Mouse (Mus musculus) neural tube, embryonic 14.5 days (tissue): ENCODE measurements around the gene Pdzph1. TPM values are rescaled to one million over a fixed set of nuclear protein-coding genes. Genes with fewer than 3 reads are reported as not detected.

Experiments used
- ATAC-seq: fragments of 200-750 bp; cut with Nextera tagmentation; 2 replicates; pipeline ENCODE4 v1.8.0; 2017; ENCODE audit warnings: low read depth, mild to moderate bottlenecking, moderate TSS enrichment, moderate library complexity
- H3K27ac ChIP-seq: fragments of 300-500 bp; sonication (generic); 2 replicates; pipeline ENCODE4 v1.5.1; 2014; ENCODE audit warnings: low read depth, mild to moderate bottlenecking, control low read depth, low read length, moderate library complexity, mixed read lengths
- H3K27me3 ChIP-seq: fragments of 300-500 bp; sonication (generic); 2 replicates; pipeline ENCODE4 v1.6.1; 2014; ENCODE audit warnings: low read length; ENCODE audit not compliant: control insufficient read depth, insufficient read depth
- H3K36me3 ChIP-seq: fragments of 300-500 bp; sonication (generic); 2 replicates; pipeline ENCODE4 v1.6.1; 2014; ENCODE audit warnings: low read length, mixed read lengths; ENCODE audit not compliant: control insufficient read depth, insufficient read depth
- H3K4me1 ChIP-seq: fragments of 300-500 bp; sonication (generic); 2 replicates; pipeline ENCODE4 v1.6.1; 2014; ENCODE audit warnings: low read length; ENCODE audit not compliant: control insufficient read depth, insufficient read depth
- H3K4me2 ChIP-seq: fragments of 300-500 bp; sonication (generic); 2 replicates; pipeline ENCODE4 v1.6.1; 2014; ENCODE audit warnings: mild to moderate bottlenecking, low read depth, low read length, control low read depth
- H3K4me3 ChIP-seq: fragments of 300-500 bp; sonication (generic); 2 replicates; pipeline ENCODE4 v1.5.1; 2014; ENCODE audit warnings: low read depth, low read length, control low read depth, mixed read lengths
- H3K9ac ChIP-seq: fragments of 300-500 bp; sonication (generic); replicated peaks from 2 replicates; pipeline ENCODE4 v1.6.1; 2014; ENCODE audit warnings: low read depth, mild to moderate bottlenecking, control low read depth, low read length, mixed read lengths
- H3K9me3 ChIP-seq: fragments of 300-500 bp; sonication (generic); 2 replicates; pipeline ENCODE4 v1.6.1; 2016; ENCODE audit warnings: low read length; ENCODE audit not compliant: control insufficient read depth
- WGBS: fragments of 180-500 bp; shearing (Covaris S2); extraction: QIAGEN DNeasy Blood & Tissue Kit; methylation state at CpG from one replicate; pipeline ENCODE4 v1.1.7; 2014; 5-methylcytosine and 5-hydroxymethylcytosine counted together
- polyA plus RNA-seq: library from polyadenylated mRNA; unstranded; fragments of >200 nt; fragmentation: Nextera tagmentation; extraction: Ambion mirVana; gene quantifications from 2 replicates; pipeline ENCODE4 v1.2.1, GENCODE M21; 2014

The Pdzph1 gene
- polyA plus RNA-seq, 1 experiment from 2014 or later, result 0.29 TPM

- H3K9me3 ChIP-seq, result no peaks in the 10 kb centered on the region
- no peak overlapping the region for H3K9ac ChIP-seq
- H3K4me1 ChIP-seq, result no peaks in the 10 kb centered on the region
- no peak overlapping the region for H3K27ac ChIP-seq
- ATAC-seq, result no peak
- no peaks in the 10 kb centered on the region for H3K36me3 ChIP-seq
- no peaks in the 10 kb centered on the region for H3K27me3 ChIP-seq
- H3K4me2 ChIP-seq, result no peak overlapping the region
- no peak overlapping the region for H3K4me3 ChIP-seq
- 68% methylated on average over 13 of the region's 13 CpGs for WGBS
These were observed 20.6 kb upstream of the Pdzph1 start for GRCm38 (mm10) chr17:59011546-59012307.

GRCm38 (mm10) chr17:58973237-58973636 lies 17.9 kb downstream of the Pdzph1 start:
- Histone ChIP-seq H3K4me1 (no peaks in the 10 kb centered on the region), H3K4me3 (no peak overlapping the region), H3K27me3 (no peaks in the 10 kb centered on the region), H3K9me3 (no peaks in the 10 kb centered on the region), H3K36me3 (no peaks in the 10 kb centered on the region), H3K27ac (no peak overlapping the region), H3K9ac (no peak overlapping the region), H3K4me2 (no peak overlapping the region)
- ATAC-seq, result no peak
- WGBS, result 51% methylated on average over 5 of the region's 5 CpGs

- H3K4me3 ChIP-seq, result no peak overlapping the region
- H3K9ac ChIP-seq, result no peak overlapping the region
- H3K9me3 ChIP-seq, result no peaks in the 10 kb centered on the region
- H3K36me3 ChIP-seq, result no peaks in the 10 kb centered on the region
- ATAC-seq, result no peak
- WGBS, result 29% methylated on average over 3 of the region's 3 CpGs
- no peak overlapping the region for H3K4me2 ChIP-seq
- no peak overlapping the region for H3K27ac ChIP-seq
- no peaks in the 10 kb centered on the region for H3K4me1 ChIP-seq
- H3K27me3 ChIP-seq, result no peaks in the 10 kb centered on the region
These were observed 31.3 kb downstream of the Pdzph1 start for GRCm38 (mm10) chr17:58959905-58960304.

GRCm38 (mm10) chr17:58957055-58957454 lies 34.1 kb downstream of the Pdzph1 start:
- ATAC-seq, result peak; percentile 74; the same call in 1 of the 2 replicates
- no peaks in the 10 kb centered on the region for H3K9me3 ChIP-seq
- H3K4me2 ChIP-seq, result no peak overlapping the region
- no peak overlapping the region for H3K27ac ChIP-seq
- WGBS, result 63% methylated on average over 1 of the region's 1 CpGs
- H3K4me1 ChIP-seq, result no peaks in the 10 kb centered on the region
- no peaks in the 10 kb centered on the region for H3K27me3 ChIP-seq
- no peak overlapping the region for H3K4me3 ChIP-seq
- no peaks in the 10 kb centered on the region for H3K36me3 ChIP-seq
- no peak overlapping the region for H3K9ac ChIP-seq

- H3K27ac ChIP-seq, result no peak overlapping the region
- H3K9ac ChIP-seq, result no peak overlapping the region
- ATAC-seq, result no peak
- H3K9me3 ChIP-seq, result no peaks in the 10 kb centered on the region
- H3K4me2 ChIP-seq, result no peak overlapping the region
- H3K36me3 ChIP-seq, result no peaks in the 10 kb centered on the region
- H3K4me3 ChIP-seq, result no peak overlapping the region
- no peaks in the 10 kb centered on the region for H3K27me3 ChIP-seq
- H3K4me1 ChIP-seq, result no peaks in the 10 kb centered on the region
- WGBS, result 66% methylated on average over 10 of the region's 10 CpGs
These were observed 48.0 kb downstream of the Pdzph1 start for GRCm38 (mm10) chr17:58943015-58943822.

GRCm38 (mm10) chr17:58938598-58938997 lies 52.6 kb downstream of the Pdzph1 start:
- 84% methylated on average over 1 of the region's 1 CpGs for WGBS
- Histone ChIP-seq H3K4me3 (no peak overlapping the region), H3K27ac (no peak overlapping the region), H3K9me3 (no peaks in the 10 kb centered on the region), H3K4me2 (no peak overlapping the region), H3K9ac (no peak overlapping the region), H3K27me3 (no peaks in the 10 kb centered on the region), H3K4me1 (no peaks in the 10 kb centered on the region), H3K36me3 (no peaks in the 10 kb centered on the region)
- no peak for ATAC-seq

GRCm38 (mm10) chr17:58937533-58937932 lies 53.6 kb downstream of the Pdzph1 start:
- Histone ChIP-seq H3K27me3 (no peaks in the 10 kb centered on the region), H3K27ac (no peak overlapping the region), H3K4me3 (no peak overlapping the region), H3K9me3 (no peaks in the 10 kb centered on the region), H3K4me1 (no peaks in the 10 kb centered on the region), H3K36me3 (no peaks in the 10 kb centered on the region), H3K9ac (no peak overlapping the region), H3K4me2 (no peak overlapping the region)
- WGBS, result 56% methylated on average over 4 of the region's 4 CpGs
- no peak for ATAC-seq

- Histone ChIP-seq H3K4me3 (no peak overlapping the region), H3K9ac (no peak overlapping the region), H3K9me3 (no peaks in the 10 kb centered on the region), H3K4me1 (no peaks in the 10 kb centered on the region), H3K27me3 (no peaks in the 10 kb centered on the region), H3K36me3 (no peaks in the 10 kb centered on the region), H3K4me2 (no peak overlapping the region), H3K27ac (no peak overlapping the region)
- WGBS, result 17% methylated on average over 1 of the region's 1 CpGs
- no peak for ATAC-seq
These were observed 58.2 kb downstream of the Pdzph1 start for GRCm38 (mm10) chr17:58932983-58933280.

GRCm38 (mm10) chr17:58932279-58932982 lies 58.7 kb downstream of the Pdzph1 start:
- no peaks in the 10 kb centered on the region for H3K36me3 ChIP-seq
- no peaks in the 10 kb centered on the region for H3K4me1 ChIP-seq
- WGBS, result 7% methylated on average over 2 of the region's 2 CpGs
- ATAC-seq, result no peak
- no peak overlapping the region for H3K9ac ChIP-seq
- no peaks in the 10 kb centered on the region for H3K9me3 ChIP-seq
- H3K4me2 ChIP-seq, result no peak overlapping the region
- H3K4me3 ChIP-seq, result no peak overlapping the region
- no peaks in the 10 kb centered on the region for H3K27me3 ChIP-seq
- no peak overlapping the region for H3K27ac ChIP-seq
